Comparison of ENCODE assay signal across 22 mouse cellular contexts in genomic region chr13:51656516-51657235, GRCm38 (mm10). TPM values are rescaled to one million over a fixed set of nuclear protein-coding genes. Genes with fewer than 3 reads are reported as not detected.
DNase-seq lines count a peak whose midpoint lies in the region; ATAC-seq lines count a peak whose summit lies in the region.
"Had no signal": no experiment of that assay in that cellular context is flagged by ENCODE, and none has a peak within 500 bp of the region (broad histone marks: within the 10 kb centered on the region; RNA-seq: fewer than 3 reads in every experiment).

No protein-coding gene starts in this region.

- H3K9me3 ChIP-seq in kidney, embryonic 14.5 days (ENCODE audit: control insufficient read depth, low read length) = no peaks in the 10 kb centered on the region
- H3K9me3 ChIP-seq: embryonic facial prominence, embryonic 13.5 days; forebrain, embryonic 12.5 days; G1E; hindbrain, embryonic 12.5 days had no signal

- H3K4me1 ChIP-seq in kidney, embryonic 14.5 days (ENCODE audit: control insufficient read depth, insufficient read depth, low read length) = peaks cover 5% of the 10 kb centered on the region; the same call in 1 of the 2 replicates

- no peak overlapping the region for H3K4me2 ChIP-seq in kidney, embryonic 14.5 days (replicated peaks; ENCODE audit: low read depth, low read length)
- H3K4me2 ChIP-seq: embryonic facial prominence, embryonic 13.5 days; forebrain, embryonic 12.5 days; hindbrain, embryonic 12.5 days had no signal

- 0 out of 2 replicates have a peak overlapping the region, but pooled peaks have one; percentile 4 for H3K27ac ChIP-seq in kidney, embryonic 14.5 days (ENCODE audit: low read depth, low read length)
- H3K27ac ChIP-seq: embryonic facial prominence, embryonic 13.5 days; forebrain, embryonic 12.5 days; hindbrain, embryonic 12.5 days had no signal

- 89% methylated on average over 13 of the region's 13 CpGs for WGBS in kidney, embryonic 14.5 days

- no peak overlapping the region for H3K9ac ChIP-seq in kidney, embryonic 14.5 days (ENCODE audit: low read depth, low read length)
- H3K9ac ChIP-seq: embryonic facial prominence, embryonic 13.5 days; forebrain, embryonic 12.5 days; hindbrain, embryonic 12.5 days had no signal

- ATAC-seq in kidney, embryonic 14.5 days (ENCODE audit: low FRiP score, low TSS enrichment) = peak; percentile 44; the same call in 1 of the 2 replicates
- ATAC-seq in megakaryocyte, adult 5-6 weeks (ENCODE audit: poor library complexity, severe bottlenecking) = no peak
- ATAC-seq: CD4-positive, CD25-positive, alpha-beta regulatory T cell, adult 4 months; forebrain, embryonic 16.5 days had no signal

- H3K36me3 ChIP-seq in kidney, embryonic 14.5 days (ENCODE audit: control insufficient read depth, insufficient read depth, low read length) = peaks cover 73% of the 10 kb centered on the region

- no peaks in the 10 kb centered on the region for H3K27me3 ChIP-seq in kidney, embryonic 14.5 days (ENCODE audit: control insufficient read depth, insufficient read depth, low read length)
- H3K27me3 ChIP-seq: embryonic facial prominence, embryonic 13.5 days; forebrain, embryonic 12.5 days; hindbrain, embryonic 12.5 days had no signal

- DNase-seq in A20 (ENCODE audit: low read depth, low spot score) (peak; percentile 23), MN1 (ENCODE audit: low spot score) (no peak)
- DNase-seq in kidney, adult 18-20 months = peak; percentile 44
- DNase-seq in kidney, postnatal 14 days = peak; percentile 54
- no peak for DNase-seq in right cerebral cortex, postnatal 14 days
- DNase-seq in neural tube, embryonic 10.5 days (ENCODE audit: extremely low spot score, low spot score) = no peak
- DNase-seq: adrenal gland, postnatal 10 days; B cell, adult 2 months; cerebellum, adult 11-12 months; cerebellum, adult 9-10 months; cerebellum, postnatal 25 days; gastrocnemius, postnatal 25 days; heart, postnatal 10 days; heart, postnatal 4 days had no signal

- no peak overlapping the region for H3K4me3 ChIP-seq in kidney, embryonic 14.5 days (ENCODE audit: low read length)
- H3K4me3 ChIP-seq: embryonic facial prominence, embryonic 13.5 days; forebrain, embryonic 12.5 days; hindbrain, embryonic 12.5 days had no signal

RNA-seq across cellular contexts. Expression of gene Secisbp2, which starts 5.2 kb away (rescaled TPM):
- polyA plus RNA-seq in kidney, embryonic 14.5 days (2014; fragmentation: Nextera tagmentation; extraction: Ambion mirVana) = 32.1 and 38.5 TPM in 2 replicates
- 14.0 and 16.1 TPM in 2 replicates for total RNA-seq in megakaryocyte, adult 5-6 weeks (2015)
- total RNA-seq in megakaryocyte, adult 5-6 weeks (2017) = 18.2 and 21.9 TPM in 2 replicates

RNA-seq across cellular contexts. Expression of gene Cks2, which starts 11.6 kb away (rescaled TPM):
- 414 and 561 TPM in 2 replicates for polyA plus RNA-seq in kidney, embryonic 14.5 days (2014; fragmentation: Nextera tagmentation; extraction: Ambion mirVana)
- 282 and 302 TPM in 2 replicates for total RNA-seq in megakaryocyte, adult 5-6 weeks (2015)
- 143 and 170 TPM in 2 replicates for total RNA-seq in megakaryocyte, adult 5-6 weeks (2017)

Comparison
In these comparisons a context has a peak if more than half of its experiments do, and no peak if none do; other contexts are left out.
1. DNase-seq: peak in A20 (single experiment), kidney, adult 18-20 months (single experiment) and kidney, postnatal 14 days (single experiment); none in right cerebral cortex, postnatal 14 days (single experiment), MN1 (single experiment) and neural tube, embryonic 10.5 days (single experiment).